Mouse (Mus musculus) embryonic facial prominence, embryonic 14.5 days (tissue): ENCODE data around the gene Rxra. TPM values are rescaled to one million over a fixed set of nuclear protein-coding genes. Genes with fewer than 3 reads are reported as not detected.
A peak's percentile ranks its signal among the peaks of the same experiment; 100 is the strongest.

Source experiments
- ATAC-seq: fragments of 200-750 bp; cut with Nextera tagmentation; 2 replicates; pipeline ENCODE4 v1.8.0; 2017; ENCODE audit warnings: low read depth, moderate number of reproducible peaks, moderate TSS enrichment
- DNase-seq: peaks from one replicate; pipeline ENCODE4 v3.0.0-alpha.2; 2015; ENCODE audit warnings: low spot score
- H3K27ac ChIP-seq: fragments of 300-500 bp; sonication (generic); replicated peaks from 2 replicates; pipeline ENCODE4 v1.5.1; 2014; ENCODE audit warnings: low read depth, mild to moderate bottlenecking, low read length, moderate library complexity
- H3K27me3 ChIP-seq: fragments of 300-500 bp; sonication (generic); replicated peaks from 2 replicates; pipeline ENCODE4 v1.6.1; 2014; ENCODE audit warnings: low read length; ENCODE audit not compliant: control insufficient read depth, insufficient read depth
- H3K36me3 ChIP-seq: fragments of 300-500 bp; sonication (generic); 2 replicates; pipeline ENCODE4 v1.6.1; 2014; ENCODE audit warnings: low read length, mixed read lengths; ENCODE audit not compliant: control insufficient read depth, insufficient read depth
- H3K4me1 ChIP-seq: fragments of 300-500 bp; sonication (generic); 2 replicates; pipeline ENCODE4 v1.6.1; 2014; ENCODE audit warnings: antibody characterized with exemption, low read length; ENCODE audit not compliant: control insufficient read depth, insufficient read depth
- H3K4me2 ChIP-seq: fragments of 300-500 bp; sonication (generic); 2 replicates; pipeline ENCODE4 v1.6.1; 2014; ENCODE audit warnings: low read depth, mild to moderate bottlenecking, low read length, moderate library complexity, mixed read lengths
- H3K4me3 ChIP-seq: fragments of 300-500 bp; sonication (generic); 2 replicates; pipeline ENCODE4 v1.5.1; 2014; ENCODE audit warnings: low read depth, mild to moderate bottlenecking, low read length
- H3K9ac ChIP-seq: fragments of 300-500 bp; sonication (generic); 2 replicates; pipeline ENCODE4 v1.6.1; 2014; ENCODE audit warnings: low read depth, mild to moderate bottlenecking, low read length, moderate library complexity, mixed read lengths
- H3K9me3 ChIP-seq: fragments of 300-500 bp; sonication (generic); 2 replicates; pipeline ENCODE4 v1.6.1; 2016; ENCODE audit warnings: low read length; ENCODE audit not compliant: control insufficient read depth
- WGBS: fragments of 180-500 bp; shearing (Covaris S2); extraction: QIAGEN DNeasy Blood & Tissue Kit; methylation state at CpG from one replicate; pipeline ENCODE4 v1.1.7; 2014; 5-methylcytosine and 5-hydroxymethylcytosine counted together
- polyA plus RNA-seq: library from polyadenylated mRNA; unstranded; fragments of >200 nt; fragmentation: Nextera tagmentation; extraction: Ambion mirVana; gene quantifications from 2 replicates; pipeline ENCODE4 v1.2.1, GENCODE M21; 2014

Gene Rxra
- polyA plus RNA-seq, 1 experiment from 2014 or later, result 11.5 TPM

DNA sequence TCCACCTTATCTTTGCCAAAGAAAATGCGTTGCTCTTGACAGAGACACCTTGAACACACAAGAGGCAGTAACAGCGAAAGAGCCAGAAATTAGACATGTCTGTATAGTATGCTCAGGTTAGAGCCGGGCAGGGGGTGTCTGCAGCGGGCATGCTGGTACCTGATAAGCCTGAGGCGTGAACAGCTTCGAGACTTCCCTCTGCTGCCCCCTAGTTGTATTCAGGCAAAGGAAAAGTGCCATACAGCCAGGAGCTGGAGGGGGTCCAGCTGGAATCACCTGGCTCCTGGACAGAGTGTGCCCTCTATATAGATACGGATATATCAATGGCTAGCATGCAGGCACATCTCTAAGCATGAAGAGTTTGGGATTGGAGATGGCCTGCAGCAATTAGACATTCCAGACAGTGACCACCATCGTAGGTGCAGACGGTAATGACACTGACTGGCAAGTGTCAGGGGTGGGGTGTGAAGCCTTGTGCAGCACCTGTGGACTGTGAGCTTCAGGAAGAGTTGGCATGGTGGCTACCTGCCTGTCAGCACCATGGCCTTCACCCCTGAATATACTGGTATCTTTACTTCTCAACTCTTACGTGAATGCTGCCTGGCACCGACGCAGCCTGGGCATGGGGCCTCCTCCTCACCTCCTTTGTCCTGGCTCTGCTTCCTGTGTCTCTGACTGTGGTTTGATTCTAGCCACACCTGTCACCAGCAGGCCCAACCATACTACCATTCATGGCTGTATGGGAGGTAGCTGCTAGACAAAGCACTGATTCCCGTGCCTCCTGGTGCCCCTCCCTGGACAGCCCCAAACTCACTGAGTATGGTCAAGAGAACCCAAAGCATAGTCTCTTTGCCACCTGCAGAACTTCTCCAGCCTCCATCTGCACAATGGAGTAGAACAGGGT, 54.0 kb downstream of the Rxra start:
- Histone ChIP-seq H3K27ac (no peak overlapping the region), H3K4me3 (no peak overlapping the region), H3K4me1 (peaks cover 40% of the 10 kb centered on the region), H3K36me3 (no peaks in the 10 kb centered on the region), H3K4me2 (no peak overlapping the region), H3K27me3 (no peaks in the 10 kb centered on the region), H3K9ac (no peak overlapping the region), H3K9me3 (no peaks in the 10 kb centered on the region)
- 67% methylated on average over 13 of the region's 13 CpGs for WGBS
- ATAC-seq, result 0 out of 2 replicates have a peak, but pooled peaks have one; percentile 9
- peak; percentile 75 for DNase-seq

DNA sequence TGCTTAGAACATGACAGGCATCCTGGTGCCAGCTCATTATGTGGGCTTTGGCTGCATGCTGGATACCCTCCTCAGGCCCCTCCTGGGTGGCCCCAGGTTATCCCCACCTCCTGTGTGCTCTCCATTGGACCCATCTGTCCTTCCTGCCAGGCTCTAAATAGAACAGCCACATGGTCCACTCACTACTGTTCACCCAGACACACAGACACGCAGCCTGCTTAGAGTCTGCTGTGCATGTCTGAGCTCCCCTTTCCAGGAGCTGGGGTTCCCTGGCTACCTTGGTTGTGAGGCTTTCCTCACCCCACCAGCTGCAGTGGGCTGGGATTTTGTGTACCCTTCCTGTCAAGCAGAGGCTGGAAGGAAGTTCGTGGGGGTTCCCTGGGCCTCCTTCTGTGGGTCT, 56.8 kb downstream of the Rxra start:
- H3K4me3 ChIP-seq, result no peak overlapping the region
- peaks cover 10% of the 10 kb centered on the region for H3K36me3 ChIP-seq
- ATAC-seq (no peak), DNase-seq (no peak)
- H3K4me1 ChIP-seq, result peaks cover 40% of the 10 kb centered on the region
- H3K27me3 ChIP-seq, result no peaks in the 10 kb centered on the region
- no peak overlapping the region for H3K4me2 ChIP-seq
- peak overlapping the region; percentile 69 for H3K27ac ChIP-seq
- WGBS, result 34% methylated on average over 2 of the region's 2 CpGs
- H3K9ac ChIP-seq, result 0 out of 2 replicates have a peak overlapping the region, but pooled peaks have one; percentile 31
- no peaks in the 10 kb centered on the region for H3K9me3 ChIP-seq

DNA sequence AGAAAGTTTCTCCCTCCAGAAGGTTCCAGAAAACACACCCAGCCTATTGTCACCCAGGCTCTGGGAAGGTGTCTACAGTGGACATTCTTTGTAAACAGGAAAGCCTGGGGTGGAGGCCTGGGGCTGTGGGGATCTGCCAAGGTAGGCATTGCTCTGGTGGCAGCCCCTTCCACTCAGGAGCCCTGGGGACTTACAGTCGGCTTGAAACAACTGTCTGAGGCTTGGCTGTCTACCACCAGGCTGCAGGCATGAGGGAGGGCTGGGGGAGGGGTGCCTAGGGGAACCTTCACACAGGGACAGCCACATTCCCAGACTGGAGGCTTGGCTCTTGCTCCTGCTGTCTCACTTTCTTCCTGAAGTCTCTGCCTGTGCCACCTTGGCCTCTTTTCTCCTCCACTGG, 58.1 kb downstream of the Rxra start:
- peak; percentile 68 for DNase-seq
- Histone ChIP-seq H3K27me3 (no peaks in the 10 kb centered on the region), H3K4me2 (no peak overlapping the region), H3K36me3 (peaks cover 15% of the 10 kb centered on the region), H3K4me3 (no peak overlapping the region), H3K9me3 (no peaks in the 10 kb centered on the region), H3K27ac (peak overlapping the region; percentile 69), H3K9ac (peak overlapping the region; percentile 45; the same call in 1 of the 2 replicates), H3K4me1 (peaks cover 44% of the 10 kb centered on the region)
- WGBS, result 0% methylated on average over 1 of the region's 1 CpGs
- peak; percentile 62; the same call in 1 of the 2 replicates for ATAC-seq

DNA sequence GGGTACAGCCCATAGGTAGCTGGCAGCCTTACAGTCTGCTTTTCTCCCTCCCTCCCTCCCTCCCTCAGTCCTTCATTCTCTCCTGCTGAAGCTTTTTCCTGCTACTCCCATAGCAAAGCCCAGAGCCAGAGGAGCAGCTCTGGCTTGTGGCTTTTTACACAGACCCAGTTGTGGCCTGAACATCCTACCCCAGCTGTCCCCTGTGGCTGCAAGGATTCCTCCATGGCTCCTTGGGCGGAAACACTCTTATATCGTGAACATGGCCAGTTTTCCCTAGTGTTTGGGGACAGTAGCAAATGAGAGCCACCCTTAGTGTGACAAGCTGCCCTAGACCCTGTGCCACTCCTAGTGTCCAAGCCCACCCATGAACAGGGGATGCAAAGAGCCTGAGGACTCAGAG, 58.6 kb downstream of the Rxra start:
- Histone ChIP-seq H3K27ac (peak overlapping the region; percentile 69), H3K27me3 (no peaks in the 10 kb centered on the region), H3K36me3 (peaks cover 15% of the 10 kb centered on the region), H3K9me3 (no peaks in the 10 kb centered on the region), H3K4me2 (no peak overlapping the region), H3K4me1 (peaks cover 48% of the 10 kb centered on the region), H3K4me3 (no peak overlapping the region), H3K9ac (peak overlapping the region; percentile 45; the same call in 1 of the 2 replicates)
- DNase-seq, result no peak
- no peak for ATAC-seq
- WGBS, result 63% methylated on average over 2 of the region's 2 CpGs

DNA sequence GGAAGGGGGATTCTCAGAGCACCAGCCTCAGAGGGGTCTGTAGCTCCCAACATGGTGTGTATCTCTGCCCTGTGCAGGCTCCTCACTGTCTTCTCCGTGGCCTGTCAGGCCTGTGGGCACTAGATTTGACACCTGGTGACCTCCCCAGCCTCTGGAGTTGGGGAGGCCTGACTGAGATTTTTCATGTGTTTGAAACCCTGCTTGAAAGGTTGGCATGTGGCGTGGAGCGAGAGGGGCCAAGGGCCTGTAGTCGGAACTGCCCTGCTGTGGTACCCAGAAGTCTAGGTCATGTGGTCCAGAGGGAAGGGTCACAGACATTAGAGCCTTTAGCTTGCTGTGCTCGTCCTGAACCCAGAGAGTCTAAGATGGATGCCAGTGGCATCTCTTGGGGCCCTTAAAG, 60.6 kb downstream of the Rxra start:
- H3K9ac ChIP-seq, result no peak overlapping the region
- peaks cover 24% of the 10 kb centered on the region for H3K36me3 ChIP-seq
- no peaks in the 10 kb centered on the region for H3K27me3 ChIP-seq
- no peak for DNase-seq
- no peak overlapping the region for H3K4me2 ChIP-seq
- peaks cover 52% of the 10 kb centered on the region for H3K4me1 ChIP-seq
- 82% methylated on average over 5 of the region's 5 CpGs for WGBS
- H3K9me3 ChIP-seq, result no peaks in the 10 kb centered on the region
- H3K4me3 ChIP-seq, result no peak overlapping the region
- no peak overlapping the region for H3K27ac ChIP-seq
- no peak for ATAC-seq

DNA sequence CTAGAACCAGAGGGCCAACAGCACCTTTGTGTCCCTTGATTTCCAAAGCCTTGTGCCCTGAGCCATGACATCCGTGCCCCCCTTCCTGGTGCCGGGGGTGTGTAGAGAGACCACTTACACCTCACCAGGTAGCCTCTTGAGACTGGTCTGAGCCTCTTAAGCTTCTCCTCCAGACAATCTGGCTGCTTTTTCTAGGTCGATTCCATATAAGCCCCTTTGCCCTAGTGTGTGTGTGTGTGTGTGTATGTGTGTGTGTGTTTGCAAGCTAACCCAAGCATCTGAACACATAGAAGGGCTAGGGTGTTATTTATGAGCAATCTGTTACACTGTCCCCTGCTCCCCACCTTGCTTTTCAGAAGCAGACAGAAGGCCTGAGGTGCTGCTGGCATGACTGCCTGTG, 62.2 kb downstream of the Rxra start:
- H3K4me2 ChIP-seq, result no peak overlapping the region
- H3K9me3 ChIP-seq, result no peaks in the 10 kb centered on the region
- H3K27me3 ChIP-seq, result no peaks in the 10 kb centered on the region
- H3K9ac ChIP-seq, result no peak overlapping the region
- ATAC-seq (no peak), DNase-seq (no peak)
- peaks cover 38% of the 10 kb centered on the region for H3K36me3 ChIP-seq
- no peak overlapping the region for H3K27ac ChIP-seq
- H3K4me3 ChIP-seq, result no peak overlapping the region
- H3K4me1 ChIP-seq, result peaks cover 37% of the 10 kb centered on the region
- 72% methylated on average over 3 of the region's 3 CpGs for WGBS

DNA sequence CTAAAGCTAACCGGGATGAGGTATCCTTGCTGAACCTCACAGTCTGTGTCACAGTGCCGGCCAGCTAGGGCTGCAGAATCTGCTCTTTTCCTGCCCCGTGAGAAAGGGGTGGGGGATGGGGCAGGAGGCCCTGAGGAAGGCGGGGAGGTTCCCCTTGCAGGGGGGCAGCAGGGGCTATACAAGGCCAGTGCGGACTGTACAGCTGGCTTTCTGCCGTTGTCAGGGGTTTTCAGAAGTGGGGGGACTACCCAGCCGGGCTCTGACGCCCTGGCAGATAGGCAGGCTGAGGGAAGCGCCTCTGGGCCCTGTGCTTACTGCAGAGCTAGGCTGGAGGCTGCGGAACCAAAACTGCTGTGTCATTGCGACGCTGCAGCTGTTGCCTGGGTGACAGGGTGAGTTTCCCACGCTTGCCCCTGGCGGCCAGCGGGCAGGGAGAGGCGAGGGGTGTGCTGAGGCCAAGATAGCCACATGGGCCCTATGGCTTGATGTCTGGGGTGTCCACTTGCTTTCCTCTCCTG, 63.9 kb downstream of the Rxra start:
- no peaks in the 10 kb centered on the region for H3K27me3 ChIP-seq
- no peaks in the 10 kb centered on the region for H3K9me3 ChIP-seq
- peak overlapping the region; percentile 3; the same call in 1 of the 2 replicates for H3K4me2 ChIP-seq
- H3K4me1 ChIP-seq, result peaks cover 36% of the 10 kb centered on the region
- H3K27ac ChIP-seq, result peak overlapping the region; percentile 78
- peaks cover 52% of the 10 kb centered on the region for H3K36me3 ChIP-seq
- H3K4me3 ChIP-seq, result no peak overlapping the region
- ATAC-seq (peak; percentile 74), DNase-seq (peak; percentile 89)
- peak overlapping the region; percentile 47 for H3K9ac ChIP-seq
- 10% methylated on average over 16 of the region's 16 CpGs for WGBS

DNA sequence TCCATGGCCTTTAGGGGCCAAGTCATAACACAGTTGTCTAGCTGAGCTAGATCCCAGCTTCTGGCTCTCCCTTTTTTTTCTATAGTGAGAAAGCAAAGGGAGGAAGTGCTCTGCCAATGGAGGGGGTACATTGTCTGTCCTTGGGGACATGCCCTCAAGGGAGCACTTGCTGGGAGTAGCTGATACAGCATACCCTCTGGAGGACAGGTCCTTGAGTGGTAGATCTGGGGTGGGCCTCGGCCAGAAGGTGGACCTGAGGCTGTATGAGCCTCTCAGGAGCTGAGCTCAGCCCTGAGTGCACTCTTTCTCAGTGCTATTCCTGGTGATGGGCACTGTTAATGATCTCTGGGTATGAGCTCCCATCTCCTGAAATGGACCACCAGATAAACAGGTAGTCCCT, 66.9 kb downstream of the Rxra start:
- ATAC-seq (no peak), DNase-seq (no peak)
- H3K4me2 ChIP-seq, result no peak overlapping the region
- H3K4me1 ChIP-seq, result peaks cover 52% of the 10 kb centered on the region
- H3K9ac ChIP-seq, result no peak overlapping the region
- H3K4me3 ChIP-seq, result no peak overlapping the region
- H3K36me3 ChIP-seq, result peaks cover 47% of the 10 kb centered on the region
- H3K27ac ChIP-seq, result no peak overlapping the region; the same call in 1 of the 2 replicates
- WGBS, result 83% methylated on average over 1 of the region's 1 CpGs
- H3K9me3 ChIP-seq, result no peaks in the 10 kb centered on the region
- no peaks in the 10 kb centered on the region for H3K27me3 ChIP-seq
